In genomic region chr9:21091707-21092320, GRCm38 (mm10) we compare ENCODE assay signal across 8 mouse cellular contexts. TPM values are rescaled to one million over a fixed set of nuclear protein-coding genes. Genes with fewer than 3 reads are reported as not detected.
DNase-seq lines count a peak whose midpoint lies in the region; ATAC-seq lines count a peak whose summit lies in the region.

Gene Gm38431, minus strand, starts transcription at chr9:21091997.
Gene Raver1, minus strand, starts transcription at chr9:21092008.

- peak; percentile 98 to 99 for DNase-seq in adrenal gland, adult (ENCODE audit: inconsistent age in 2 of 2, low spot score in 1 of 2)
- DNase-seq in embryo, embryonic 10.5 days (ENCODE audit: low spot score) = peak; percentile 99
- DNase-seq in gastrocnemius, postnatal 14 days = peak; percentile 98
- peak; percentile 97 to 99 for DNase-seq in left cerebral cortex, postnatal 10 days (ENCODE audit: extremely low spot score in 1 of 2, low spot score in 2 of 2)
- peak; percentile 97 for DNase-seq in right cerebral cortex, postnatal 25 days
- DNase-seq in urinary bladder, postnatal 4 days (ENCODE audit: low spot score in 2 of 2) = peak; percentile 97 to 98

- intact Hi-C loops in gastrocnemius, postnatal 14 days (cut with DNase I; ENCODE audit: low total_unique reads) = no loop called here
- intact Hi-C loops in left cerebral cortex, postnatal 10 days (cut with DNase I) = loop anchor here (5.0 kb wide), 1 partner anchor 40 kb away; the partner anchor contains the start of gene Tyk2

- peak; percentile 98 for ATAC-seq in inflammation-experienced regulatory T-cells, adult 6 months
- ATAC-seq in megakaryocyte-erythroid progenitor cell, adult 5-6 weeks (replicated peaks; ENCODE audit: low FRiP score, low TSS enrichment, poor library complexity, severe bottlenecking) = peak; percentile 98

RNA-seq across cellular contexts. Expression of gene Gm38431, which starts in this region (rescaled TPM):
- 1 to 10 TPM in 1 of 2 experiments, under 1 TPM in 1; 0.92 to 1.1 TPM for total RNA-seq in gastrocnemius, postnatal 14 days (2021)
- 1 to 10 TPM in 1 of 3 experiments, under 1 TPM in 1, not detected in 1; 0.31 to 8.4 TPM for polyA plus RNA-seq in inflammation-experienced regulatory T-cells, adult 6 months (2017; shearing (Covaris generic))
- total RNA-seq in left cerebral cortex, postnatal 10 days (2021) = 1 to 10 TPM; 2.1 to 3.2 TPM
- total RNA-seq in megakaryocyte-erythroid progenitor cell, adult 5-6 weeks (2014; fragmentation: Nextera tagmentation) = 38.6 and 39.7 TPM in 2 replicates
- 5.9 and 15.6 TPM in 2 replicates for total RNA-seq in megakaryocyte-erythroid progenitor cell, adult 5-6 weeks (2017)

RNA-seq across cellular contexts. Expression of gene Raver1, which starts in this region (rescaled TPM):
- total RNA-seq in gastrocnemius, postnatal 14 days (2021) = 10 to 100 TPM; 16.2 to 19.6 TPM
- 10 to 100 TPM; 16.6 to 23.9 (median 21.3) TPM for polyA plus RNA-seq in inflammation-experienced regulatory T-cells, adult 6 months (2017; shearing (Covaris generic))
- 10 to 100 TPM; 31.2 to 31.4 TPM for total RNA-seq in left cerebral cortex, postnatal 10 days (2021)
- total RNA-seq in megakaryocyte-erythroid progenitor cell, adult 5-6 weeks (2014; fragmentation: Nextera tagmentation) = 66.3 and 81.1 TPM in 2 replicates
- total RNA-seq in megakaryocyte-erythroid progenitor cell, adult 5-6 weeks (2017) = 12.9 and 16.8 TPM in 2 replicates

Comparison
In these comparisons a context has a peak if more than half of its experiments do, and no peak if none do; other contexts are left out.
1. Peak in every context shown above with its lines: DNase-seq and ATAC-seq.